Mouse (Mus musculus) brain, embryonic 14.5 days (tissue): Measurements from ENCODE around the gene Abcd4. TPM values are rescaled to one million over a fixed set of nuclear protein-coding genes. Genes with fewer than 3 reads are reported as not detected.

Experiments
- DNase-seq: peaks from one replicate; pipeline ENCODE4 v3.0.0-alpha.2; 2011; ENCODE audit warnings: low read depth
- CTCF ChIP-seq: fragments of 200-500 bp; IDR thresholded peaks from 2 replicates; pipeline ENCODE4 v1.5.1; 2012; ENCODE audit warnings: inconsistent platforms, mild to moderate bottlenecking, moderate library complexity, borderline replicate concordance; ENCODE audit not compliant: insufficient read depth, insufficient read length; ENCODE audit errors: extremely low read depth
- POLR2A ChIP-seq: fragments of 200-500 bp; IDR thresholded peaks from 2 replicates; pipeline ENCODE4 v1.6.1; 2012; ENCODE audit warnings: mild to moderate bottlenecking, inconsistent platforms, borderline replicate concordance; ENCODE audit not compliant: poor library complexity, insufficient read depth, insufficient read length, severe bottlenecking; ENCODE audit errors: extremely low read depth
- polyA plus RNA-seq: library from polyadenylated mRNA; depleted of rRNA; stranded (reverse); fragments of >200 nt; gene quantifications from 2 replicates; pipeline ENCODE4 v1.2.3, GENCODE M21; 2012; rRNA removed

Abcd4 gene
- polyA plus RNA-seq, 1 experiment, result 25.1 TPM

GRCm38 (mm10) chr12:84569336-84569970, 47.8 kb downstream of the Abcd4 start, which contains the start of gene Vsx2:
Gene Vsx2 (plus strand): TSS chr12:84569762.
- DNase-seq, result peak; percentile 24
- TF ChIP-seq POLR2A (no peak), CTCF (no peak)

DNA sequence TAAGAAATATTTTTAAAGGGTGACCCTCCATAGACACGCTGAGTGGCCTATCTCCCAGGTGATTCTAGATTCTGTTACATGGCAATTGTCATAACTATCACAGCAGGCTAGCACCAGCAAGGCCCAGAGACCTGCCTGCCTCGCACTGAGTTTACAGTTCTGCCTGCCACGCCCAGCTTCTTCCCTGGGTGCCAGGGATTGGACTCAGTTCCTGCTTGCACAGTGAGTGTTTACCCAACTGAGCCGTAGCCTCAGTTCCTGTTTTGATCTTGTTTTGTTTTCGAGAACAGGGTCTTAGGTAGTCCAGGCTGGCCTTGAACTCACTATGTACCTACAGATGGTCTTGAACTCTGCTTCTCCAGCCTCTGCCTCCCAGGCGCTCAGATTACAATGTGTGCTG, 49.6 kb downstream of the Abcd4 start:
- no peak for TF ChIP-seq CTCF
- TF ChIP-seq POLR2A, result no peak
- no peak for DNase-seq

DNA sequence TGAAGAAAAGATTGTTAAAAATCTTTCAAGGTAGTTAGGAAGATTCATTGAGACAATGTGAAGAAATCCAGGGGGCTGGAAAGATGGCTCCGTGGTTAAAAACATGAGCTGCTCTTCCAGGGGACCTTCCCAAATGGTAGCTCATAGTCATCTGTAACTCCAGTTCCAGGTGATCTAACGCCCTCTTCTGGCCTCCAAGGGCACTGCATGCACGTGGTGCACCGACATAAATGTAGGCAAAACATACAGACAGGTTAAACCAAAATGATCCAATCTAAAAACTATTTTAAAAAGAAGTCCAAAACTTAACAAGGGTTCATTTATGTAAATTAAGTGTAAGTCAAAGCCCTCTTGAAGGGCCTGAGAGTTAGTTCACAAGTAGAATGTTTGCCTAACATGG, 54.7 kb downstream of the Abcd4 start:
- no peak for DNase-seq
- TF ChIP-seq CTCF (peak; percentile 38; the same call in 1 of the 2 replicates), POLR2A (no peak)

- no peak for DNase-seq
- no peak for TF ChIP-seq POLR2A
- no peak for TF ChIP-seq CTCF
These were observed 62.0 kb downstream of the Abcd4 start for GRCm38 (mm10) chr12:84555218-84555617.

Other genes with a start within 250 kb of the Abcd4 start
- gene Entpd5, start 208.4 kb downstream of the Abcd4 start, polyA plus RNA-seq, result 7.1 and 9.8 TPM in 2 replicates
- 3.4 TPM in 2 replicates for gene Bbof1, start 208.3 kb downstream of the Abcd4 start, polyA plus RNA-seq
- 14.3 and 15.2 TPM in 2 replicates for gene Rnf113a2, start 200.2 kb downstream of the Abcd4 start, polyA plus RNA-seq
- 18.0 and 19.3 TPM in 2 replicates for gene Aldh6a1, start 166.4 kb downstream of the Abcd4 start, polyA plus RNA-seq
- gene Lin52, start 166.0 kb downstream of the Abcd4 start, polyA plus RNA-seq, result 24.5 and 40.8 TPM in 2 replicates
- gene Vsx2, start 47.7 kb downstream of the Abcd4 start, polyA plus RNA-seq, result 2.5 and 5.8 TPM in 2 replicates
- 0.03 TPM in 1 of 2 replicates, not detected in the other for gene Vrtn, start 23.6 kb upstream of the Abcd4 start, polyA plus RNA-seq
- 5.0 and 10.1 TPM in 2 replicates for gene Syndig1l, start 81.4 kb upstream of the Abcd4 start, polyA plus RNA-seq
- gene Npc2, start 155.7 kb upstream of the Abcd4 start, polyA plus RNA-seq, result 64.0 and 66.2 TPM in 2 replicates
- 80.2 and 131 TPM in 2 replicates for gene Isca2, start 155.8 kb upstream of the Abcd4 start, polyA plus RNA-seq